Mouse (Mus musculus) adrenal gland, adult (tissue): Measurements from ENCODE around the gene Uchl3.

Experiments used
- DNase-seq, 2 experiments: peaks; one replicate each; pipeline ENCODE4 v3.0.0; 2022 to 2023; ENCODE audit warnings: low spot score in 1 of 2; ENCODE audit not compliant: inconsistent age in 2 of 2

The Uchl3 gene

DNA sequence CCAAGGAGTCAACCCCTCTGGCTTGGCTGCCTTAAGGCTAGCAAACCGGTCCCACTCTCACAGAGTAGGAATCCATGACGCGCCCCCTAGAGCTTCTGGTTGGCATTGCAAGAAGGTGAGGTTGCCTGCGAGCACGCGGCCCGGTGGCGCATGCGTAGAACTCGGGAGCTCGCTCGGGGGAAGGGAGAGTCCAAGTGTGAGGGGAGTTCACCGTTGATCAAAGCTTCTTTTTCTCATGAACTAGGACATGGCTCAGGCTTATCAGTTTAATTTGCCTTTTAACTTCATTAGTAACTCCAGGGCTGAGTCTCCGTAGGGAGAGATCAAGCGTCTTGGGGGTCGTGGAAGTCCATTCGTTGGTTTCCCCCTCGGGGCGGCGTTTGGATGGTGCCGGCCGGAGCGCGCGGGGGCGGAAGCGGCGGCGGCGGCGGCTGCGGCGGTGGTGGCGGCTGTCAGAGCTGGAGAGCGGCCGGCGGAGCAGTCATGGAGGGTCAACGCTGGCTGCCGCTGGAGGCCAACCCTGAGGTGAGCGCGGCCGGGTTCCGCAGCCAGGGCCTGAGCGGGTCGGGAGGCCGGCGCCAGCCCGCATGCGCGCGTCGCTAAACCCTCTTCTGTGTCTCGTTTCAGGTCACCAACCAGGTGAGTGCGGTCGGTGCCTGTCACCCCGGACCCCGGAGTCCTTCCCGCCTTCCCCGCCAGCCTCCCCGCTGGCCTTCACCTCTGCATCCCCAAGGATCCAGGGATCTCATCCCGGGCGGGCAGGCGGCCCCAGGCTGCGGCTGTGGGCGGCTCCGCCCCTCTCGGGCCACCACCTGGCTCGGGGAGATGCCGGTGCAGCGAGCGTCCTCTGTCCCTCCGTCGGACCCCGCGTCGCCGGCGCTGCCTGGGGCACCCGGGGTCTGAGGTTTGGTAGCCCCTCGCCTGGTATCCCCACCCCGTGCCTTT lies at the start of gene Uchl3:
Gene Uchl3, plus strand, starts transcription at position 387 of the 945 bp plus-strand sequence.
- DNase-seq = peak; percentile 96 to 99

DNA sequence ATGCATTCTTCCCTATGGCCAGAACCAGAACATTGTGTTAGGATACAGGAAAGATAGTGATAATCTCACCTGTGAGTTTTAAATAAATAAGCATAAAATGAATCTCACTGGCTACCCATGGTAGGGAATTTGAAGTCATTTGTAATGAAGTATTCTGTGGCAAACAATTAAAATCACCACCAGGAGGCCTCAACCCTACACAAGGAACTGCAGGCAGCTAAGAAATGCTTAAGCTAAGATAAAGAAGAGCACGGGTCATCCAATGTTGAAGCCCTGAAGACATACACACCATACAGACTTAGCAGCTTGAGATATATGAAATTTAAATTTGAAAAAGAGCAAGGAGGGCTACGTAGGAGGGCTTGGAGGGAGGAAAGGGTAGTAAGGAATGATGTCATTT lies 47.9 kb upstream of the Uchl3 start:
- peak in 1 of 2 experiments; percentile 38 for DNase-seq

DNA sequence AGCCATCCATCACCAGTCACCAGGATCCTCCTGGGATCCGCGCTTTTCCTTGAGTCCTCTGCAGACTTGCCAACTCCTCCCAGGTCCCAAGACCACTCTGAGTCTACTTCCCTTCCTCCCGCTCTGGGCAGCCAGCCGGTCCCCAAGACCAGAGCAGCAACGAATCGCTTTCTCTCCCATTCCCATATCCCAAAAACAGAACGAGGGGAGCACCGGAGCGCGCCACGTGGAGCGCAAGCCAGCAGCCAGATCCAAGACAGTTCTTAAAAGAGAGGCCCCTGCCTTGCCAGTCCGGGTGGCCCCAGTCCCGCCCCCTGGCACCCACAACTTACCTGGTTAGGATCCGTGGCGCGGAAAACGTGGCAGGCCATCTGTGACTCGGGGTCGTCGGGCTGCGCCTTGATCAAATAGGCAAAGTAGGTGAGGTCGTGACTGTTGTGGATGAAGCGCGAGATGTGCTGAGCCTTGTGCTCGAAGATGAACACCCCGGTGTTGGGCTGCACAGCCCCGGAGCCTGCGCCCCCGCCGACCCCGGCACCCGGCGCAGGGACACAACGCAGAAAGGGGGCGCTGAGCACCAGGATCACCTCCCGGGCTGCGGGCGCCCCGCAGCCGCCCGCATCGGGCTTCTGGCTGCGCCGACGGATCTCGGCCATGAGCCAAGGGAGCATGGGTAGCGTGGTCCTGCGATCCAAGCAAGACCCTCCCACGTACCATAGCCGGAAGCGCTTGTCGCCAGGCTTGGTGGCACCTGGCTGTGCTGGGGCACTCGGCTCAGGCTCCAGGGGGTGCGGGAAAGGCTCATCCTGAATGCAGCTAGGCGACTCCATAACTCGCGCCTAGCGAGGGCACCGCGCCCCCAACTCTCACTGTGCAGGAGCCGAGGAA lies 45.9 kb upstream of the Uchl3 start:
- peak; percentile 53 to 85 for DNase-seq

DNA sequence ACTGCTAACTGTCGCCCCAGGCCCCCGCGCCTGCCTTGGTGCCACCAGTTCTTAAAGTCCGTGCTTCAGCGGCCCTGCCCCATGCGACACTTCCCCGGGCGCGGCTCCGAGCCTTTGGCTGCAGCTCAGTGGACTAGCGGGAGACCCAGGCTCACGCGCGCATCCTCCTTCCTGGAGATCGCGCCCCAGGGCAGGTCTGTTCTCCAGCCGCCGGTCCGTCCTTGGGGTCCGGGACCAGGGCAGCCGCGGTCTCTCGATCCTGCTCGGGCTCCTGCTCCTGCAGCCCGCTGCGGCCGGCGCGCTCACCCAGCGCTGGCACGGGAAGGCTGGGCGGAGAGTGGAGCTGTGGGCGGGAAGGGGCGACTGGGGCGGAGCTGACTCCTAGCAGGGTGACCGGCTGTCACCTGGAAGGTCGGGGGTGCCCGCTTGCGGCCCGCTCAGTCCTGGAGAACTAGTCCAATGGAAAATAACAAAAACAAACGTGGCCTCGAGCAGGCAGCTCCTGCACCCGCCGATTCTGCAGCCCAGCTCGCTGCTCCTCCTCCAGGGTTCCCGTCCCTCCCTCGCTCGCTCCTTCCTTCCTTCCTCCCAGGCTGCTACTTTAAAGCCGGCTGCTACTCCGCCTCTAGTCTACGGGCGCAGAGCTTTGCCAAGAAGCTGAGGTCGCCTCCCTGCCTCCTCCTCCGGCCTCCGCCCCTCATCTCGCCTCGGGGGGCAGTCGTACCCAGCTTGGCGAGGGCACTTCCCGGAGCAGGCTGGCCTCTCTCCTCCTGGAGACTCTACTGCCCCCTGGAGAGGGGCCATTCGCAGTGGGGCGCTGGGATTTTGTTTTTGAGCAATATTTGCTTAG lies 45.0 kb upstream of the Uchl3 start, which contains the start of gene Tbc1d4:
Gene Tbc1d4, minus strand, starts transcription at position 673 of the 850 bp plus-strand sequence.
- peak; percentile 93 to 97 for DNase-seq

DNA sequence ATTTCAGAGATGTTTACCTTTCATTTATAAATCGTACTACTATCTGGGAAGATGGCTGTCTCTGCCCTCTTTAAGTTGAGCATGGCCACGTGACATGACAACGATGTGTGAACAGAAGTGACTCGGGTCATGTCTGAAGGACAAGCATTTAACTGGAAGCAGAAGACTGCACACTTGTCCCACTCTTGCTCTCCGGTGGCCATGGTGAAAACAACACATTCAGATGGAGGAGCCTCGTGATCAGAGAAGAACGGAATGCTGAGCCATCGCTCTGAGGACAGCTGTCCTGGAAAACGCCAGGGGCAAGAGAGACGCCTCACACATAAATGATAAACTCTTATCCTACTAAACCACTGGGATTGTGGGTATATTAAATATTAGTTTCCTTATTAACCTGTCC lies 43.1 kb upstream of the Uchl3 start:
- DNase-seq = no peak

DNA sequence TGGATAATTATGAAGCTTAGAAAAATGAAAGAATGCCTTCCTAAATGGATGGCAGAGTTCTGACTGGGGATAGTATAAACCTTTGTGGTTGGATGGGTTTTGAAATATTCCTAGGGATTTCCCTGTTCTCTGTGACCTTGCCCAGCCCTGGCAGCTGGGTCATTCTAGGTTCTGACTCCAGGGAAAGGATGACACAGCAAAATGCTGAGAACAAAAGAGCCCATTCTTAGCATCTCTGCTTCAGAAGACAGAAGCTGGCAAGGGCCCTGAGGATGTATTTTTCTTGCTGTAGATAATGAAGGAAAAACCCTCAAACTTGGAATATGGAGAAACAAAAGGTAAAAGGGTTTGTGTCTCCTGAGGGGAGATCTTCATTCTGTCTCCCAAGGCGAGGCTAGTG lies 40.6 kb upstream of the Uchl3 start:
- no peak for DNase-seq

DNA sequence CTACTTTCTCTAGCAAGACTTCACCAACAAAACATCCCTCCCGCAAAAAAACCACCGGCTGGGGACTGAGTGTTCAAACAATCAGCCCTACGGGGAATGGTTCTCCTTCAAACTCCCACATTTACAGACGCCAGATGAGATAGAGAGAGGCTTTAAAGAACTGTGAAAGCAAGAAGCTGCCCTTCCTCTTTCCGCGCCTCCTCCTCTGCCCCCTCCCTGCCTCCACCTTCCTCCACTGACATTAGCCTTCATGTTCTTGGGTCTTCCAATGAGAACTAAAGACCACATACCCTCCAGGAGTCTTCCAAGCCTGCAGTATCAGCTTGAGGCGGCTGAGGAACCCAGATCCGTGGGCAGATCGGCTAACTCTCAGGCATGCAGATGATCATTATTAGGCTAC lies 37.6 kb upstream of the Uchl3 start:
- DNase-seq = no peak

DNA sequence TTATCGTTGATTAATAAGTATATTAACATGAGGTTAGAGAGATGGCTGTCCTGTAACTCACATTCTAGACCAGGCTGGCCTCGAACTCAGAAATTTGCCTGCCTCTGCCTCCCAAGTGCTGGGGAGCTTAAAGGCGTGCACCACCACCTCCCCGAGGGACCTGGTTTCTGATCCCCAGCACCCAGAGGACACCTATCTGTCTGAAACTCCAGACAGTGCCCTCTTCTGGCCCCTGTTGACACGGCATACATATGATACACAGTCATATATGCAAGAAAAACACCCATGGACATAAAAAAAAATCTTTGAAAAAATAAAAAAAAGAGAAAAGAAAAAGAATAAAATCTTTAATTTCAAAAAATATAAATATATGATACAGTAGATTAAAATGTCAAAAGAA lies 36.1 kb upstream of the Uchl3 start:
- no peak for DNase-seq

DNA sequence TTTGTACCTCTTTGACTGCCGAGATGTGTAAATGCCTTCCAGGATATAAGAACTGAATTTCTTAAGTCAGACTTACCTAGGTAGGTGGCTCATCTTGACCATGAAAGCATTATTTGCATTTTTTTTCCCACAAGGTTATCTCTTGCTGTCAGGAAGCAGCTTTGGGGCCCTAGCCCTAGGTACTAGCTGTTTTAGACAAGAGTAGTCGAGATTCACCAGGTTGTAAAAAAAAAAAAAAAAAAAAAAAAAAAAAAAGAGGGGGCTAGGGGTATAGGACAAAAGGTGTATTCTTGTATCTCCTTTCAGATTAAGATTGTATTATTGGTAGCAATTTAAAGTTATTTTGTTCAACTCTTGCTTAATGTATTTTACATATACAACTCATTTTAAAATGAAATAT lies 23.2 kb upstream of the Uchl3 start:
- DNase-seq = no peak

DNA sequence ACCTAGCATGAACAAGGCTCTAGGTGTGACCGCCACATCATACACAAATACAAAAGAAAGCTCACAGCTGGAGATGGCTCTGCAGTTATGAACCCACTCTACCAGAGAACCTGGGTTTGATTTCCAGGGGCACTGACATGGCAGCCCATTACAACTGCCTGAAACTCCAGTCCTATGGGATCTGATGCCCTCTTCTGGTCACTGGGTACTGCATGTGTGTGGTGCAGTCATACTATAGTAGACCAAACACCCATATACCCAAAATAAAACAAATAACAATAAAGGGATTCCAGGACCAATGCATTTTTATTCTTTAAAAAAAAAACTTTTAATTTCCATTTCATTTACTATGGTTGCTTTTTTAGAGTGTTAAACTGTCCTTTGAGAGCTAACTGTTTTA lies 18.0 kb upstream of the Uchl3 start:
- DNase-seq = peak in 1 of 2 experiments; percentile 32

DNA sequence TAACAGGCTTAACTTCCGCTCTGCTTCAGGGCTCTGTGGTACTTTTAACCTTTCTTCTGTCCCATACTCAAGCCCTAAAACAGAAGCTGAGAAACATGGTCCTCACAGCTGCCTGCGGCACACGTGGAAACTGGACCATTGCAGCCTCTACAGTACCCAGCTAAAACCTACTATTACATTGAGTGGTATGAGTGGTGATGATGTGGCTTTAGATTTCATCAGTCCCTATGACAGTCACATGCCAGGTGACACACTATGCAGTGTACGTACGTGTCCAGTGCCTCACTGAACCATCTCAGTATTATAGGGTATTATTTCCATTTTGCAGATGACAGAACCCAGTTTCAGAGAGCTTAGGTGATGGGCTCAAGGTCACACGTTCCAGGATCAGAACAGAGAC lies 16.4 kb upstream of the Uchl3 start:
- DNase-seq = no peak

DNA sequence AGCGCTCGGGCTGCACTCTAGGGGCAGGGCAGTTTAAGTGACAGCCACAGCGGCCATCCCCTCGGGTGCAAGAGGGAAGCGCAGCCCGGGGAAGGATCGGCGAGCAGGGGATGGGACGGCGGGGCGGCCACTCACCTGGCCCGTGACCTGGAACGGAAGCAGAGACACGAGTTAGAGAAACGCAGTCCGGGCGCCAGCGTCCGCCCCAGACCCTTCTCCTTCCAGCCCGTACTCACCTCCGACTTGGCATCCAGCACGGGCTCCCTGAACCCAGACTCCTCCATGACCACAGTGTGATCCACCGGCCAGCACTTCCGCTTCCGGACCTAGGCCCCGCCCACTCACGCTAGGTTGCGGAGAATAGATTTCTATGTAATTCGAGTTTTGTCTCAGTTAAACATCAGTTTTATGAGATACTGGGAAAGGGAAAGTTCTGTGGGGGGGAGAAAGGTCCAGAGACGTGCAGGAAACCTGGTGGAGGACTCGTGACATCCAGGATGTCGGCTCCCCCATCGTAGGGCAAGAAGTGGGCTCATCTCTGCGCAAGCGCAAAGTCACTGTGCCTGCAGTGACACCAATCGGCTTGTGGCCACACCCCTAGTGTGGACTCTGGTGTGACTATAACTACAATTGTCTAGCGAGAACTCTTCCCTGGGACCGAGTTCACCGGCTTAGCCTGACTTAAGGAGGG lies 13.5 kb upstream of the Uchl3 start, which contains the start of gene Commd6:
Gene Commd6, minus strand, starts transcription at position 534 of the 691 bp plus-strand sequence.
- peak; percentile 94 to 98 for DNase-seq

DNA sequence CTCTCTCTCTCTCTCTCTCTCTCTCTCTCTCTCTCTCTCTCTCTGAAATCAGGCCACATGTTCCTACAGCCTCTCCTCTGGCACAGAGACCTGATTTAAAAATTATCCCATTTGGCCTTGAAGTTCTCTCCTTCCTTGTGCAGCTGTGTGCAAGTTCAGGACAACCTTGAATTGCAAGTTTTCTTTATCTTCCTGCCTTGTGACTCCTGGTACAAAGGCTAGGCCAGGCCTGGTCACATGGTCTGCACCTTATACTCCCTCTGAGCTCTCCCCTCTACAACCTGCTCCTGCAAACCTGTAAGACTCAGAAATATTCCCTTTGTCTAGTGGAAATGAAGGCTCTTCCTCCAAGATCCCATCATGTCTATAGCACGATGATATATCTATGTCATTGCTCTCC lies 8.8 kb upstream of the Uchl3 start:
- DNase-seq = peak in 1 of 2 experiments; percentile 16

DNA sequence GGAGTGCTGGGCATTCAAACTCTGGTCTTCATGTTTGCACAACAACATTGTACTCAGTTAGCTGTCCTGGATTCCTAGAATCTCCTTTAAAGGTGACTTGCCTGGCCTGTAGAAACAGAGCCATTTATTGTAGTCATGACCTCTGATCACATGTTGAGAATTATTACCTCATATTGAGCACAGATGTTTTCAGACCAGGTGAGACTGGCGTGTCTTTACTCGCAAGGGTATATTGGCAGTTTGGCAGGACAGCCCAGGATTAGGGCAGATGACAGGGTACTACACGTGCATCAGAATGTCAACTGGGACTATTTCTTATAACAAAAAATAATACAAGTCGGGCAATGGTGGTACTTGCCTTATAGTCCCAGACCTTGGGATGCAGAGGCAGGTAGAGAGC lies 3.2 kb upstream of the Uchl3 start:
- no peak for DNase-seq

DNA sequence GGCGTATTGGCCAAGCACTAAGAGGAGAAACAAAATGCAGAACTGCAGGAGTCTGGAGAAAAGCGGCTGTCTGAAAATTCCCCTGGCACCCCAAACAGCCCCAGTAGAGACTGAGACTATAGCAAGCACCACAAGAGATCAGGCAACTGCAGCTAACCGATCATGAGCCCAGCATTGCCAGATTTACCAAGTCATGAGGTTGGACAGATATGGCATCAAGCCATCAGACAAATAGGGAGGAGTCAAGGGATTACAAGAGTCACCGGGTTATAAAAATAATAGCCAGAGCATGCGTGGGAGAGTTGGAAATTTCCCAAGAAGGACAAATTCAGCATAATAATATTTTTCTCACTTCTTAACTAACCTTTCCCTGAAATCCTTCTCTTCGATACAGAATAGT lies 1.2 kb upstream of the Uchl3 start:
- peak in 1 of 2 experiments; percentile 52 for DNase-seq

DNA sequence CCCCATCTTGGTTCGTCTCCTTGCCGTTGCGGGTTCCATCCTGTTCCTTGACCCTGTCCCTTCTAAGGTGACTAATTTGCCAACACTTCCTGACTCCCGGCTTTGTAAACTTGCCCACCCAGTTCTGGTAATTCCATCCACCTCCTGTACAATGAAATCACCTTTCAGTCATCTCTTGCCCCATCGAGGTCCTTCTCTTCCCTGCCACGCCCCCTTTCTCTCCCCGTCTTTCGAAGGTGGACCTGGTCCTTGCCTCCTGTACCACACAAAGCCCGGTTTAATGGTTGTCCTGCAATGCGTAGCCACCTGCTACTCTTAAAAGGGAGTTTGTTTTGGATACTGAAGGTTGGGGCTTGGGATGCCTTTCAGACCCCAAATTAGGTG lies 751 bp downstream of the Uchl3 start:
- no peak for DNase-seq

DNA sequence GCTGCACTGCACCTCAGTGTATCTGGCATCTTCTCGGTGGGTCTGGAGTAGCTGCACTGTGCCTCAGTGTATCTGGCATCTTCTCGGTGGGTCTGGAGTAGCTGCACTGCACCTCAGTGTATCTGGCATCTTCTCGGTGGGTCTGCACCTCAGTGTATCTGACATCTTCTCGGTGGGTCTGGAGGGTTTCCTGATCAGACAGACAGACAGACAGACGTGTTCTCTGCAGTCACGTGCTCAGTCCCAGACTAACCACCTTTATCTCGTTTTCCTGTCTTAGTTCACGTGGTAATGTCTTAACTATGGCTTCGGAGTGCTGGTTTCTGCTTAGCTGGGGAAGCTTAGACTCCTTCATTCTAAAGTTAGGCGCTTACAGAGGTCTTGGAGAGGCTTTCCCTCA lies 2.5 kb downstream of the Uchl3 start:
- DNase-seq = no peak

DNA sequence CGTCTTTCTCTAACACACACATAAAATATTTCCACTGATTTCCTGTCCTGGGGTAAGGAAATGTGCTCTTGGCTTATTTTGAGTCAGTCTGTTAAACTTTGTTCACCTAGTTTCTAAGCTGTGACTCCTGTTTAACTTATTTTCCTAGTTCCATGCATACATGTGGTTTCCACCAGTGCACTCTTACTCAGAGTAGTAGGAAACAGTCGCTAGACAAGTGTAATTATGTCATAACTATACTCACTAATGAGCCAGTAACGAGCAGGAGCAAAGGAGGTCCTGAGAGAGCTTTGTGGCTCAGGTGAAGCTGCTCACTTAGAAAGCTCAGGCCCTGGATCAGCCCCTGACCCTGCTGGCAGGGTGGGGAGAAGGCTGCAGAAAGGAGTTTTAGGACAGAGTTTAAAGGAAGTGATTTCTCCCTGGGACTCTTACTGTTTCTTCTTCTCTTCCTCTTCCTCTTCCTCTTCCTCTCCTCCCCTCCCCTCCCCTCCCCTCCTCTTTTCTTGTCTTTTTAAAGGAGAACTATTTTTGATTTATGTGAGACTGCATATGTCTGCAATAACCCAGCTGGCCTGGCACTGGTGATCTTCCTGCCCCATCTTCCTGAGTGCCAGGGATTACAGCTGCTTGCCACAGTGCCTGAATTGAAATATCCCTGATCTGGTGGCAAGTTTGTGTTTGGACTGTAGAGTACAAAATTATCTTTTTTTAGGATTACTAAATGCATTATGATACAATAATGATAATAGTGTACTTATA lies 8.1 kb downstream of the Uchl3 start:
- no peak for DNase-seq

DNA sequence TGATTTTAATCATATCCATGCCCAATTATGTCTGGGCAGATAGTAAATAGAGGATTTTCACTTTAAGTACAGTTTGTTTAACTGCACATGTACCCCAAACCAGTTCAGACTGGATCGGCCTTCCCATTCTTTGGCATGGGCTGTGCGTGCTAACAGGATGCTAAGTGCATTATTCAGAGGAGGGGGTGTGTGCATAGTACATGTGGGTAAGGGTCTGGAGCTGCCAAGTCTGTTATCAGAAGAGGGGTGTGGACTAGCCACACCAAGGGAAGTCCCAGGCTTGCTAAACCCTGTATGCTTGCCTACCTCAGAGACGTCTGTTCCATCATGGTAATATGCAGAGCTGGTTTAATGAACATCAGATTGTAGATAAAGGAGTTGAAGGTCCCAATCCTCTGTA lies 10.5 kb downstream of the Uchl3 start:
- DNase-seq = no peak
